Mouse (Mus musculus) liver, postnatal 0 days (tissue): ENCODE results near the gene Pkm.

Source experiments
- CTCF ChIP-seq: sonication (generic); IDR thresholded peaks from 2 replicates; pipeline ENCODE4 v1.5.1; 2016; ENCODE audit warnings: antibody characterized with exemption, low read depth
- EP300 ChIP-seq: IDR thresholded peaks from 2 replicates; pipeline ENCODE4 v1.6.1; 2016; ENCODE audit warnings: antibody characterized with exemption, low read depth, mild to moderate bottlenecking

- no peak for TF ChIP-seq EP300
- no peak for TF ChIP-seq CTCF
These were observed 71.6 kb downstream of the Pkm start for GRCm38 (mm10) chr9:59727569-59728286.
